Mouse (Mus musculus) MEL (cell line): ENCODE results near the gene Lama5. TPM values are rescaled to one million over a fixed set of nuclear protein-coding genes. Genes with fewer than 3 reads are reported as not detected.

Experiments used
- DNase-seq: peaks from one replicate; pipeline ENCODE4 v3.0.0; 2011; ENCODE audit warnings: low read depth, low spot score
- H3K27ac ChIP-seq: 2 replicates; pipeline ENCODE4 v1.5.1; 2012; ENCODE audit warnings: low read depth, mild to moderate bottlenecking, control low read depth, low read length, moderate library complexity; ENCODE audit not compliant: control insufficient read depth
- H3K27me3 ChIP-seq, 2 experiments: fragments of 150-350 bp in 1 of 2; sonication (generic) in 1 of 2; 2 replicates each; pipeline ENCODE4 v1.6.1; 2012; ENCODE audit warnings: low read length in 2 of 2, mild to moderate bottlenecking in 2 of 2, improper control_type of control experiment in 1 of 2, moderate library complexity in 1 of 2; ENCODE audit not compliant: insufficient read depth in 2 of 2, control insufficient read depth in 1 of 2
- H3K36me3 ChIP-seq, 2 experiments: 2 replicates each; pipeline ENCODE4 v1.6.1; 2012 to 2014; ENCODE audit warnings: low read length in 2 of 2, improper control_type of control experiment in 1 of 2, inconsistent platforms in 1 of 2, mild to moderate bottlenecking in 1 of 2; ENCODE audit not compliant: insufficient read depth in 2 of 2, control insufficient read depth in 1 of 2
- H3K4me1 ChIP-seq, 2 experiments: fragments of 150-350 bp in 1 of 2; sonication (generic) in 1 of 2; 2 replicates each; pipeline ENCODE4 v1.6.1; 2012; ENCODE audit warnings: low read length in 2 of 2, improper control_type of control experiment in 1 of 2, mild to moderate bottlenecking in 1 of 2; ENCODE audit not compliant: insufficient read depth in 2 of 2, control insufficient read depth in 1 of 2
- H3K4me3 ChIP-seq, 2 experiments: fragments of 150-350 bp in 1 of 2; sonication (generic) in 1 of 2; 2 replicates each; pipeline ENCODE4 v1.5.1; 2012; ENCODE audit warnings: low read depth in 2 of 2, low read length in 2 of 2, mild to moderate bottlenecking in 2 of 2, moderate library complexity in 2 of 2, control low read depth in 1 of 2, improper control_type of control experiment in 1 of 2; ENCODE audit not compliant: control insufficient read depth in 1 of 2, insufficient read depth in 1 of 2
- H3K79me2 ChIP-seq: 2 replicates; pipeline ENCODE4 v1.6.1; 2012; ENCODE audit warnings: mild to moderate bottlenecking, low read length, moderate library complexity; ENCODE audit not compliant: control insufficient read depth, poor library complexity, insufficient read depth
- H3K9ac ChIP-seq: 2 replicates; pipeline ENCODE4 v1.6.1; 2012; ENCODE audit warnings: low read depth, mild to moderate bottlenecking, control low read depth, low read length, moderate library complexity; ENCODE audit not compliant: control insufficient read depth, poor library complexity, severe bottlenecking
- H3K9me3 ChIP-seq: fragments of 150-350 bp; sonication (generic); replicated peaks from 2 replicates; pipeline ENCODE4 v1.6.1; 2012; ENCODE audit warnings: mild to moderate bottlenecking, low read length, improper control_type of control experiment, moderate library complexity; ENCODE audit not compliant: insufficient read depth
- CHD1 ChIP-seq: IDR thresholded peaks from 2 replicates; pipeline ENCODE4 v1.6.1; 2012; ENCODE audit warnings: low read depth, mild to moderate bottlenecking, inconsistent platforms, low read length, improper control_type of control experiment
- E2F4 ChIP-seq: IDR thresholded peaks from 2 replicates; pipeline ENCODE4 v1.6.1; 2011; ENCODE audit warnings: low read depth, low read length, improper control_type of control experiment, borderline replicate concordance
- GABPA ChIP-seq: IDR thresholded peaks from 2 replicates; pipeline ENCODE4 v1.6.1; 2012; ENCODE audit warnings: low read depth, mild to moderate bottlenecking, inconsistent platforms, low read length, improper control_type of control experiment, moderate library complexity
- GATA1 ChIP-seq: IDR thresholded peaks from 2 replicates; pipeline ENCODE4 v1.6.1; 2011; ENCODE audit warnings: low read depth, low read length, improper control_type of control experiment
- JUND ChIP-seq: IDR thresholded peaks from 2 replicates; pipeline ENCODE4 v1.6.1; 2011; ENCODE audit warnings: low read depth, mild to moderate bottlenecking, improper control_type of control experiment, low read length
- MAFK ChIP-seq: IDR thresholded peaks from 2 replicates; pipeline ENCODE4 v1.6.1; 2011; ENCODE audit warnings: low read depth, mild to moderate bottlenecking, low read length, improper control_type of control experiment, borderline replicate concordance
- MYC ChIP-seq: IDR thresholded peaks from 2 replicates; pipeline ENCODE4 v1.6.1; 2011; ENCODE audit warnings: low read depth, mild to moderate bottlenecking, low read length, improper control_type of control experiment, moderate library complexity
- POLR2AphosphoS2 ChIP-seq: IDR thresholded peaks from 2 replicates; pipeline ENCODE4 v1.6.1; 2011; ENCODE audit warnings: low read length, improper control_type of control experiment
- POLR2AphosphoS5 ChIP-seq: IDR thresholded peaks from 2 replicates; pipeline ENCODE4 v1.6.1; 2012; ENCODE audit warnings: low read depth, borderline replicate concordance, mild to moderate bottlenecking, inconsistent platforms, low read length, moderate library complexity, mixed read lengths
- SMC3 ChIP-seq: IDR thresholded peaks from 2 replicates; pipeline ENCODE4 v1.6.1; 2011; ENCODE audit warnings: low read depth, low read length, improper control_type of control experiment
- TAL1 ChIP-seq: IDR thresholded peaks from 2 replicates; pipeline ENCODE4 v1.6.1; 2012; ENCODE audit warnings: mild to moderate bottlenecking, inconsistent platforms, low read length, moderate library complexity, mixed read lengths
- USF1 ChIP-seq: IDR thresholded peaks from 2 replicates; pipeline ENCODE4 v1.6.1; 2014; ENCODE audit warnings: low read depth, mild to moderate bottlenecking, inconsistent platforms, low read length, improper control_type of control experiment, moderate library complexity
- ZC3H11A ChIP-seq: IDR thresholded peaks from 2 replicates; pipeline ENCODE4 v1.6.1; 2012; ENCODE audit warnings: low read depth, mild to moderate bottlenecking, inconsistent platforms, low read length, improper control_type of control experiment
- ZKSCAN1 ChIP-seq: IDR thresholded peaks from 2 replicates; pipeline ENCODE4 v1.6.1; 2012; ENCODE audit warnings: low read depth, mild to moderate bottlenecking, inconsistent platforms, low read length, improper control_type of control experiment, moderate library complexity
- polyA plus RNA-seq, 2 experiments: library from polyadenylated mRNA; stranded (reverse) in 1 of 2; unstranded in 1 of 2; fragments of >175 nt in 1 of 2; fragments of >200 nt in 1 of 2; gene quantifications; 2 replicates each; pipeline versions ENCODE4 v1.2.1 to v1.2.4; 2012; ENCODE audit warnings: low replicate concordance in 2 of 2, low read depth in 1 of 2; ENCODE audit not compliant: insufficient read length in 2 of 2, insufficient read depth in 1 of 2, missing spikeins in 1 of 2
- total RNA-seq: library from RNA; depleted of rRNA; stranded (reverse); fragments of 300-350 nt; gene quantifications from 2 replicates; pipeline ENCODE4 v1.2.3, GENCODE M21; 2012

The Lama5 gene
- total and polyA plus RNA-seq, 3 experiments, result 6.1 to 14.6 TPM; not detected in 1

- TF ChIP-seq ZC3H11A (peak; percentile 45; the same call in 1 of the 2 replicates), GABPA (peak; percentile 92), ZKSCAN1 (no peak), MYC (peak; percentile 86)
- TF ChIP-seq, all 39 proteins: peak for 22
These were observed 54.7 kb downstream of the Lama5 start, which contains the start of gene Adrm1 (continued) for GRCm38 (mm10) chr2:180170806-180171521.

GRCm38 (mm10) chr2:180170151-180170805 is 55.4 kb downstream of the Lama5 start:
- TF ChIP-seq SMC3 (no peak), E2F4 (no peak), USF1 (no peak), ZKSCAN1 (no peak), JUND (no peak), POLR2AphosphoS2 (no peak), GABPA (no peak), POLR2AphosphoS5 (no peak), MAFK (no peak)
- Histone ChIP-seq H3K27me3 (no peaks in the 10 kb centered on the region), H3K27ac (peak overlapping the region; percentile 50), H3K4me3 (peak overlapping the region in 1 of 2 experiments; percentile 72; a peak in 3 of 4 replicates), H3K79me2 (peaks cover 30% of the 10 kb centered on the region), H3K36me3 (peaks cover 4 to 8% of the 10 kb centered on the region in 2 experiments), H3K4me1 (peaks cover 0 to 21% of the 10 kb centered on the region in 2 experiments; a peak in 2 of 4 replicates), H3K9me3 (no peaks in the 10 kb centered on the region), H3K9ac (peak overlapping the region; percentile 84)
- no peak for DNase-seq

GRCm38 (mm10) chr2:180166869-180167268 is 58.8 kb downstream of the Lama5 start:
- no peaks in the 10 kb centered on the region for H3K27me3 ChIP-seq
- no peak overlapping the region for H3K27ac ChIP-seq
- DNase-seq, result no peak
- no peak for TF ChIP-seq MYC
- TF ChIP-seq ZC3H11A, result no peak
- TF ChIP-seq MAFK, result no peak
- no peak for TF ChIP-seq TAL1
- no peak for TF ChIP-seq GABPA
- TF ChIP-seq CHD1, result no peak
- no peak for TF ChIP-seq GATA1
- H3K36me3 ChIP-seq, result peaks cover 1 to 9% of the 10 kb centered on the region in 2 experiments; a peak in 3 of 4 replicates
- no peak overlapping the region for H3K9ac ChIP-seq
- H3K9me3 ChIP-seq, result no peaks in the 10 kb centered on the region
- H3K4me1 ChIP-seq, result peaks cover 0 to 13% of the 10 kb centered on the region in 2 experiments; a peak in 2 of 4 replicates
- H3K4me3 ChIP-seq, result no peak overlapping the region
- peaks cover 7% of the 10 kb centered on the region for H3K79me2 ChIP-seq
